Mouse (Mus musculus) frontal cortex, adult 2 months (tissue): ENCODE measurements around the gene Dnah10. TPM values are rescaled to one million over a fixed set of nuclear protein-coding genes. Genes with fewer than 3 reads are reported as not detected.

Source experiments
- DNase-seq, 2 experiments: peaks; one replicate each; pipeline ENCODE4 v3.0.0; 2022; ENCODE audit warnings: low spot score in 1 of 2; ENCODE audit errors: extremely low spot score in 1 of 2
- polyA plus RNA-seq: library from polyadenylated mRNA; depleted of rRNA; stranded (reverse); fragments of >200 nt; gene quantifications from 2 replicates; pipeline ENCODE4 v1.2.3, GENCODE M21; 2012; rRNA removed

The Dnah10 gene
- 0.26 and 0.38 TPM in 2 replicates for polyA plus RNA-seq

DNA sequence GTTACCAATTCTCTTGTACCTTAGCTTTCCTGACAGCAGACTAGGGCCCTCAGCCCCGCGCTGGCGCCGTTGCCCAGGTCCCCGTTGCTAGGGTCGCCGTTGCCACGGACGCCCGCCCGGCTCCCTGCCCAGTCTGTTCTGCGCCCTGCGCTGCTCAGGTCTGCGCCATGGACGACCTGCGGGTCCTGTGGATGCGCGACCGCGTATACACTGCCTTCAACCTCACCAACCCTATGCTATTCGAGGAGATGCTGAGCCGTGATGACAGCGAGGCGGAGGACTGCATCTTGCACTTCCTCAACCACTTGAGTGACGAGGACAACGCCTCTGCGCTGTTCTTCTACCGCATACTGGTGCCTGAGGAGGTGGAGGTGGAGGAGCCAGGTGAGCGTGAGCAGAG lies at the start of gene Dnah10:
Gene Dnah10 (plus strand): TSS at position 89 of the 400 bp plus-strand sequence.
- DNase-seq: peak; percentile 26 to 62

DNA sequence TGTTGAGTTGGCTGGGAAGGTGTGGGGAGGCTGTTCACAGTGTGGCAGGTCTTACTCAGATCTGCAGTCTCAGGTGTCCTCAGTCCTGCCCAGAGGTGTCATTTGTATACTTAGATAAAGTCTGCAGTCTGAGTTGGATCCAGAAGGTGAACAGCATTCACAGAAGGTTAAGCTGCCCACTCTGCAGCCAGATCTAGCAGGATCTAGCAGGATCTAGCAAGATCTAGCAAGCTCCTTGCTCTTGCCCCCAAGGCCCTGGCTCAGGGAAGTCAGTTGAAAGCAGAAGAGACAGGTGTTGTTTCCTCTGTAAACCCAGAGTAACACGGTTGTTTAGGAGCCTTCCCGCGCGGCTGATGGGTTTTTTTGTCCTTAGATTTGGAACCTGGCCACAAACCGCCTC lies 11.1 kb upstream of the Dnah10 start:
- no peak for DNase-seq

DNA sequence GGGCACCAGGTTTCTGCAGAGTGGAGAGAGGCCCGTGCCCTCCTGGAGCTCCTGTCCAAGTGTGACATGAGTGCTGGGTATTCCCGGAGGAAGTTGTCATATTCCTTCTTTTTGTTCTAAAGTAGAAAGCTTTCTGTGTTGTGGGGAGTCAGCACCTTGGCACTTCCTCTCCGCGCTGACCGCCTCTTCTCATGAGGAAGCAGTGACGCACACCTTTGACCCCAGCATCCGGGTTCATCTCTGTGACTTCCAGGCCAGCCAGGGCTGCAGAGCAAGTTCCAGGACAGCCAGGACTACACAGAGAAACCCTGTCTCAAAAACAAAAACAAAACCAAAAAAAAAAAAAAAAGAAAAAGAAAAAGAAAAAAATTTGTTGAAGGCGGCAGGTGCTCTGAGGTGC lies 9.8 kb upstream of the Dnah10 start:
- DNase-seq: no peak

DNA sequence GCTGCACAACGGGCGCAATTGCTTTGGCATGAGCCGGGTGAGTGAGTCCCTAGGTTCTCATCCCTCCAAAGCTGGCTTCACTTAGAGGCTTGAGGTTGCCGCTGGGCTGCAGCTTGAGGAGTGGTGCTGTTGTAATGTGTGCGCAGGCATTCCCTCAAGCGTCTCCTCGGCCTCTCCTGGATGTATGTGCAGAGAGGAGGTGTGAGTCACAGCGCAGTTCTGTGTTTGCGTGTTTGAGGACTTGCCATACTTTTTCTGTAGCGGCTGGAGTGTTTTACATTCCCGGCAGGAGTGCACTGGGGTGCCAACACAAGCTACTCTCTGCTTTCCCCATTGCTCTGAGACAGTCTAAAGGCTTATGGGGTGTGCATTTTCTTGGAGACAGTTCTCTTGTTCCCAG lies 6.9 kb upstream of the Dnah10 start:
- peak in 1 of 2 experiments; percentile 26 for DNase-seq

DNA sequence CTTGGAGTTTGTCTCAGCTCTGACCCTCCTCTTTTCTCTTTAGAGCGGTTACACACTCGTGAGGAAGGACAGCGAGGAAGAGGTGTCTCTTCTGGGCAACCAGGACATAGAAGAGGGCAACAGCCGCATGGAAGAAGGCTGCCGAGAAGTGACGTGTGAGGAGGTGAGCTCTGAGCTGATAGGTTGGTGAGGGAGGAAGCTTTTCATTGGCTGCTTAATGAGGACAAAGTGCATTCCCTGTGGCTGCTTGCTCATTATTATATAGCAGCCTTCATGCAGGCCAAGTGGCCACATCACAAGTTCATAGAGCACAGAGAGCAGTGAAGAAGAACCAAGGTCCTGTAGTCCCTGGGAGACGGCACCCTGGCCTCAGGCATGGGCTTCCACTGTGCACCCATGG lies 6.5 kb upstream of the Dnah10 start:
- no peak for DNase-seq

DNA sequence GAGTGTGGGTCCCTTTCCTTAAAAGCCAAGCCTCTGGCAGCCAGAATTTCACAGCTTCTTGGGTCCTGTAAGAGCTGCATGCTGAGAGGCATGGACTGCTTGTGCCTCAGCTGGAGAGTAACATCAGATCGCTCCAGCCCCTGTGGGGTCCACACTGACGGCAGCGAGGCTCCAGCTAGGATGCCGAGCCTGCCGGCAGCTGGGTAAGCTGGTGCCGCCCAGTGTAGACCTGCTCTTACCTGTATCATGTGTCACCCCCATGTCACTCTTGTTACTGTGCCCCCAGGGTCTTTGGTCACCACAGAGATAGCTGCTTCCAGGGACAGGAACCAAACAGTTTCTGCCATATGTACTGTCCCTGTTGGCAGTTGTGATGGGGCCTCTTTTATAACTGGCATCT lies 1.8 kb upstream of the Dnah10 start:
- no peak for DNase-seq

DNA sequence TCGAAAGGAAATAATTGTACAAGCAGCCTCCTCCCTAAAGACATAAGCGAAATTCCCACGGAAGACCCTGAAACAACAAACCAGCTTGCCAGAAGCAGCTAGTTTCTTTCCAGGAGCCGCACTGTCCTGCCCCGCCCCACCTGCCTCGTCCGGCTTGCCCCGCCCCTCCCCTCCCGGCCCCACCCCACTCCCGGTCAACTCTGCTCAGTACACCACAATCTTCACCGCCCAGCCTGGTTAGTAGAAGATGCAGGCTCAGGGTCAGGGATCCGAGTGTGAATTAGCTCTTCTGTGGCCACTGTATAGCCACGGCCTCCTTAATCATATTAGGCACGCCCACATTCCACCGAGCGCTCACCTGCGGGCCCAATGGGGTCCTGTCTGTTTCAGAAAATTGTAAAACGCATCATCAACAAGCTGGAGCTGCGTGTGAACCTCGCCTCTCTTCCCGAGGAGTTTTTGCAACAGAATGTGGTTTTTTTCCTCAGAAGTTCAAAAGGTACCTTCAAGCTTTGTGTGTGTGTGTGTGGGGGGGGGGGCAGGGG lies 4.8 kb downstream of the Dnah10 start:
- DNase-seq: no peak

DNA sequence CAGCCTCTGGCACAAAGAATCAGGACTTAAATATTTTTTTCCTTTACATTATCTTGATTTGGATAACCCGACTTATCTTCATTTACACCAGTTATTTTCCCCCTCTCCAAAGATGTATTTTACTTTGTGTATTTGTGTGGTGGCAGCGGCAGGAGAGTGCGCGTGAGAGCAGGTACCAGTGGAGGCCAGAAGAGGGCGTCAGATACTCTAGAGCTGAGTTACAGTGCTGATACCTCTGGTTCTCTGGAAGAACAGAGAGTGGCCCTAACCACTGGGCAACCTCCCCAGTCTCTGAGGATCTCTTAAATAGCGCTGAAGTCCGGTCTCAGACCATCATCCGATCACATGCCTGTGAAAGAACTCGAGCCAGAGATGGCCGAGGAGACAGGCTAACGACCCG lies 9.1 kb downstream of the Dnah10 start:
- DNase-seq: no peak

DNA sequence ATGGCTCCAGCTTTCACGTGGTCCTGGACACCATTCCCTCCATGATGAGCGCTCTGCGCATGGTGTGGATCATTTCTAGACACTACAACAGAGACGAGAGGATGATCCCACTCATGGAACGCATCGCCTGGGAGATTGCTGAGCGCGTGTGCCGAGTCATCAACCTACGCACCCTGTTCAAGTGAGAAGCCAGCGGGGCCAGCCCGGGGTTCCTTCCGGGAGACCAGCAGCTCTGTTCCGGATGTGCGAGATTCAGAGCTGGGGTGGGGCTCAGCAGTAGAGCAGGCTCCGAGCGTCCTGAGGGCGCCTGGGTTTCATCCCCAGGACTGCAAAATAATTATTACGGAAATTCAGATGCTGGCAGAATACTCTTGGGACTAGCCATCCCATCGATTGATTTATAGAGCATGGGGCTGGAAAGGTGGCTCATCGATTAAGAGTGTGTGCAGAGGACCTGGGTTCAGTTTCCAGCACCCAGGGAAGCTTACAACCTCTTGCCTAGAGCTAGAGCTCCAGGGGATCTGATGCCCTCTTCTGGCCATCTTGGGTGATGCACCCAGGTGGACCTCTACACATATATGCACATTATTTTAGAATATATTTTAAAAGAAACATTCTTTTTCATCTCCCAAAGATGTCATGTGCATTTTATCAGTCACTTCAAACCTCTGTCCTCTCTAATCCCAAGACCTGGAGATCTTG lies 17.2 kb downstream of the Dnah10 start:
- DNase-seq: no peak

DNA sequence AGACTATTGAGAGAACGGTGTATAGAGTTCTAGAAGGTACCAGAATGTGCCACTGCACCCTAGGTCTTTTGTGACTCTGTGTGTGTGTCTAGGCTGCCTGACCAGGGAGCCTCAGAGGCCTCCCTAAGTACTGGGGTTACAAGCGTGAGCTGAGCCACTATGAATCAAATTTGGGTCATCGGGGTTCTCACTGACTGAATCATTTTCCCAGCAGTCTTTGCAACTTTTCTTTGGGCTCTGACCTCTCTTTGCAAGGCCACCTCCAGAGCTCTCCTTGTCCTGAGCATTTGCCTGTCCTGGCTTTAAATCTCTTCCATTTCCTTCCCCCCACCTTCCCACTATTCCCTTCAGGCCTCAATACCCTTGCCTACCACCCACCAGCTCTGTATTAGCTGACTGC lies 19.0 kb downstream of the Dnah10 start:
- no peak for DNase-seq

DNA sequence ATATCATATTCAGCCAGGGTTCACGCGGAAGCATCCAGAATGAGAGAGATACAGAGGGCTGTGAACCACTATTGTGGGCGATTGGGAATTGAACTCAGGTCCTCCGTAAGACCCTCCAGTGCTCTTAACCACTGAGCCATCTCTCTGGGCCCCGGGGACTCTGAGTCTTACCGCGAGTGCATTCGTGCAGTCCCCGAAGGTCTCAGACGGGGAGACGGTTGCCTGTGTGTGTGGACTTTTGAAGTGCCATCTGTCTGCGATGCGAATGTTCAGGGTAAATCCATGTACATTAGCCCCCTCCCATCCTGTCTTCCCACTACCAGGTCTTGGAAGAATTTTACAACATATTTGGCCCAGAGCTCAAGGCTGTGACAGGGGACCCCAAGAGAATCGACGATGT lies 21.3 kb downstream of the Dnah10 start:
- DNase-seq: no peak

DNA sequence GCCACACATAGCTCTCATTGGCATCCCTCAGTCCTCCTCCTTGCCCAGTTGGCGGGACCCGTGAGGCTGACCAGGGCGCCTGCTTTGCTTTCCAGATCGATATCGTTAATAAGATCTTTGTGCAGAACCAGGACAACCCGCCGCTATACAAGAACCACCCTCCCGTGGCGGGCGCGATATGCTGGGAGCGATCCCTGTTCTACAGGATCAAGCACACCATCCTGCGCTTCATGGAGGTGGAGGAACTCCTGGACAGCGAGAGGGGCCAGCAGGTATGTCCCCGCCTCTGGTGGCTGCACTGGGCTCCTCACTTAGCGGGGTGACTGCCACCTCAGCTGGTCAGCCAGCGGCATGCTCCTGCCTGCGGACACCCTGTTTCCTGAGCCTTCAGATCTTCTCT lies 23.4 kb downstream of the Dnah10 start:
- DNase-seq: no peak

DNA sequence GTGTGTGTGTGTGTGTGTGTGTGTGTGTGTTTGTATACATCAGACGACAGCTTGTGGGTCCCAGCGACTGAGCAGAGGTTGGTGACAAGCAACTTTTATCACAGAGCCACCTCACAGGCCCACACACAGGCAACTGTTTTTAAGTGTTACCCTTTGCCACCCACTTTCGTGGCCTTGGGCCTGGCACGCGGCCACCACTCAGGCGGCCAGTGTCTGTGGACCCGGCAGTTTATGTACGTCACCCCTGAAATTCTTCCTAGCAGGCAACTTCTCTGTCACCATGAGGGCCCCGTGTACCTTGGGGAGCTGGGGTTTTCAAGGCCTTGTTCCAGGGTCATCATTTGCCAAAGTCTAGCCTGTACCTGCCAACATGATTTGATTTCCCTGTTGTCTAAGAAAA lies 26.8 kb downstream of the Dnah10 start:
- no peak for DNase-seq

DNA sequence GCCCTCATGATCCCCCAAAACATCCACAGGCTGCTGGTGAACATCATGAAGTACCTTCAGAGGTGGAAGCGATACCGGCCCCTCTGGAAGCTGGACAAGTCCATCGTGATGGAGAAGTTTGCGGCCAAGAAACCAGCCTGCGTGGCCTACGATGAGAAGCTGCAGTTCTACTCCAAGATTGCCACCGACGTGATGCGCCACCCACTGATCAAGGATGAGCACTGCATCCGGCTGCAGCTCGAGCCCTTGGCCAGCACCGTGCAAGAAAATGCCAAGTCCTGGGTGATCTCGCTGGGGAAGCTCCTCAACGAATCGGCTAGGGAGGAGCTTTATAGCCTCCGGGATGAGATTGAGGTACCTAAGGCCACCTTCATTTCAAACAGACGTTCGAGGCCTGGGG lies 36.1 kb downstream of the Dnah10 start:
- DNase-seq: peak in 1 of 2 experiments; percentile 16

DNA sequence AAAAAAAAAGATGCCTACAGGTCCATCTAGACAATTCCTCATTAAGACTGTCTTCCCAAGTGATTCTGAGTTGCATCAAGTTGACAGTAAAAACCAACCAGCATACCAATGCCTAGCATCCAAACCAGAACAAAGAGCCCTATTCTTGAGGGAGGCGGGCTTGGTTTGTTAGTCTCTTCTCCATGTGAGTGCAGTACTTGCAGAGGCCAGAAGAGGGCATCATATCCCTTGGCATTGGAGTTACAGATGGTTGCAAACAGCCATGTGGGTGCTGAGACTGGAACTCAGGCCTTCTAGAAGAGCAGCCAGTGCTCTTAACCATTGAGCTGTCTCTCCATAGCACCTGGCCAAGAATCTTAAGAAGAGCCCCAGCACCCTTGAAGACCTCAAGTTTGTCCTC lies 36.9 kb downstream of the Dnah10 start:
- no peak for DNase-seq

DNA sequence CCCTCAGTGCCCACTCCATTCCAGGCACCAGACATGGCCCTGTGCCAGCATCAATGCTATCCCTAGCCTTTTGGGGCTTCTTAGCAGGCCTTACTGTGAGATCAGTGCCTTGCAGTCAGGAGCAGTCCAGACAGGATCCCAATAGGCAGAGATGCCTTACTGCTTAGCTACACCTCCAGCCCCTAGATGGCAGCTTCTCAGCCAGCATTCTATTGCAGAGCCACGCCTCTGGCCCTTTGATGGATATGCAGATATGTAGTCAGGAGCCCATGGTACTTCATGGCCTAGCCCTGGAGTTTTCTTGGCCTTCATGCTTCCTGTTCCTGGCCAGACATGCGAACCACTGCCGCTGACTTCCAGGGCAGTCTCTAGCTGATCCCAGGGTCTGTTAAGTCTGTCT lies 49.7 kb downstream of the Dnah10 start:
- DNase-seq: no peak

DNA sequence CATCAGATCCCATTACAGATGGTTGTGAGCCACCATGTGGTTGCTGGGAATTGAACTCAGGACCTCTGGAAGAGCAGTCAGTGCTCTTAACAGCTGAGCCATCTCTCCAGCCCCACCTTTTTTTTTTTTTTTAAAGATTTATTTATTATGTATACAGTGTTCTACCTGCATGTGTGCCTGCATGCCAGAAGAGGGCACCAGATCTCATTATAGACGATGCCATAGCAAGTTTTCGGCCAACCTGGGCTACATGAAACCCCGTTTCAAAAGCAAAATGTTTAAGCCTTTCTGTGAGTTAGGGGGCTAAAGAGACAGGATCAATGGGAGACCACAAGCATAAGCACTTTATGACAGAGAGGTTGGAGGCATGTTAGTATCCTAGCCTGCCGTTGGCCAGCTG lies 51.4 kb downstream of the Dnah10 start:
- peak in 1 of 2 experiments; percentile 9 for DNase-seq

DNA sequence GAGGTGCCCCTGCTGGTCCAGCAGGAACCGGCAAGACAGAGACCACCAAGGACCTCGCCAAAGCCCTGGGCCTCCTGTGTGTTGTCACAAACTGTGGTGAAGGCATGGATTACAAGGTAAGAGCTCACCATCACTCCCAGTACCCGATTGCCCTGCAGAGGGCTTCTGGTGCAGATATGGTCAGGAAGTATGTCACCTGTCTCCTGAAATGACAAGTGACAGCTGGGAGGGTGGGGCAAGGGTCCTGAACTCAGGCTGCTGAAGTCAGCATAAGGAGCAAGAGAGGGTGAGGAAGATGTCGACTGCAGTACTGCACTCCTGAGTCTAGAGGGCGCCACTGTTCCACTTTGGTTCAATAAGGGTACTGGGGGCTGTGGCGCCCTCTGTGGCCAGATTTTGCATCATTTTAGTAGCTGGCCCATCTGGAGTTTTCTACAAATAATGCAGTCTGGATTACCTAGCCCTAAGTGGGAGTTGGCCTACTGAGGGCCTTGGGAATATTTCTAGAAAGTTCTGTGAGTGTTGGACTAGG lies 52.4 kb downstream of the Dnah10 start:
- peak; percentile 4 to 74 for DNase-seq

DNA sequence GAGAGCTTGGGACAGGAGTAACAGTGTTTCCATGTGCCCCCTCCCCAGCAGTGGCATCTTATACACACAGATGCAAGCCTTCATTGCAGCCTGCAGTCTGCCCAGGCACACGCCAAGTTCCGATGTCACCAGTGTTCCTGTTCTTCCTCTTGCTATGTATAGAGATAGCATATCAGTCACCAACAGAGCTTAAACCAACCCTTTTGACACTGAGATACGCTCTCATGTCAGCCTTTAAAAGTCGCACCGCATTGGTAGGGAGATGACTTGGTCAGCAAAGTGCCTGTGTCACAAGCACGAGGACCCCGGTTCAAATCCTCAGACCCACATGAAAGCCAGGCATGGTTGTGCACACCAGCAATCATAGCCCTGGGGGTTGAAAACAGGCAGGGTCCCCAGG lies 55.0 kb downstream of the Dnah10 start:
- no peak for DNase-seq

DNA sequence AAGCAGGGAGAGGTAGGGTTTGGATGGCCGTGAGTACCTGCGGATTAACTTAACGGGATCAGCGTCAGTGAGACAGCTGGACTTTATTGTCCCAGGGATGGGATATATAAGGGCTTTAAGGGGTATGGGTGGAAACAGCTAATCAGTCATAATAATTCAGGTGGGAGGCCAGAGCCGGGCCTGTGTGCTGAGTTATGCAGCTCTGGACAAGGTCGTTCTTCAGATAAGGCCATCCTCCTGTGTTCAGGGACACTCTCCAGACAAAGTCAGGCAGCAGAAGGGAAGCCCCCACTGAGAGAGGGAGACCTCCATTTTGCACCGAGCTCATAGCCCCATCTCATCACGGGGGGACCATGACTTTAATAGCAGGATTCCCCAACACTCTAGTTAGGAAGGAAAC lies 56.8 kb downstream of the Dnah10 start:
- no peak for DNase-seq

DNA sequence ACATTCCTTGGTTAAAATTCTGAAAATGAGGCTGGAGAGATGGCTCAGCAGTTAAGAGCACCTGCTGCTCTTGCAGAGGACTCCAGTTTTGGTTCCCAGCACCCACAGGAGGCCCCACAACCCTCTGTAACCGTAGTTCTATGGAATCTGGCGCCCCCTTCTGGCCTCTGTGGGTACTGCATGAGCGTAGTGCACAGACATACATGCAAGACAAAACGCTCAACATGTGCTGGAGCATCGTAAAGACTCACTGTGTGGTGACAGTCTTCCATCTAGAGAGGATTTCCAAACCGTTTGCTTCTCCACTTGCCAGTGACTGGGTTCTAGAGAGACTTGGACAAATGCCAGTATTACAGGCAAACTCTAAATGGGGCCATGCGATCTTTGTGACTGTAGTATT lies 60.8 kb downstream of the Dnah10 start:
- no peak for DNase-seq

DNA sequence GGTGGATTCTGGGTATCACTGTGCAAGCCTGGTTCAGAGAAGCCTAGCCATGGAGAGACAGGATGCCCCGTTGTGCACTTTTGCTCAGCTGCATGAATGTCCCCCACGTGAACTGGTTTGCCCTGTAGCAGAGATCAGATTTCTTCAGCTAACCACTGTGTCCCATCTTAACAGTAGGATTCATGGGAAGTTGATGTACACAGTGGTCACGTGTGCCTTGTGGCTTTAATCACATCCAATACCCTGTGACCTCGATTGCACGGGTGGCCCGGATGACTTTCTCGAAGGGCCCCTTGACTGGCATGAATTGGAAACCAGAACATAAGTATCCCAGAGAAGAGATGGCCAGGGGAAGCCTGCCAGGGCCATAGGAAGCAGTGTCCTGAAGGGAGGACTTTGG lies 67.2 kb downstream of the Dnah10 start:
- DNase-seq: no peak
